Mouse (Mus musculus) liver, postnatal 0 days (tissue): ENCODE data around the gene Use1.

ENCODE experiments used
- CTCF ChIP-seq: sonication (generic); IDR thresholded peaks from 2 replicates; pipeline ENCODE4 v1.5.1; 2016; ENCODE audit warnings: antibody characterized with exemption, low read depth
- EP300 ChIP-seq: IDR thresholded peaks from 2 replicates; pipeline ENCODE4 v1.6.1; 2016; ENCODE audit warnings: antibody characterized with exemption, low read depth, mild to moderate bottlenecking

GRCm38 (mm10) chr8:71405401-71406098, 38.9 kb downstream of the Use1 start, which contains the start of gene Ankle1:
- peak; percentile 86 for TF ChIP-seq CTCF
- no peak for TF ChIP-seq EP300
